Mouse (Mus musculus): Measurements from ENCODE around the gene Dcakd. TPM values are rescaled to one million over a fixed set of nuclear protein-coding genes. Genes with fewer than 3 reads are reported as not detected.

Dcakd gene
- polyA plus RNA-seq, 1 experiment from 2014 or later: 95.9 TPM

- Histone ChIP-seq H3K27me3 (replicated peaks) (no peaks in the 10 kb centered on the region), H3K4me2 (no peak overlapping the region), H3K9me3 (no peaks in the 10 kb centered on the region), H3K4me1 (peaks cover 51% of the 10 kb centered on the region), H3K4me3 (no peak overlapping the region), H3K9ac (0 out of 2 replicates have a peak overlapping the region, but pooled peaks have one; percentile 24), H3K36me3 (peaks cover 24% of the 10 kb centered on the region), H3K27ac (replicated peaks) (no peak overlapping the region)
- 78% methylated on average over 11 of the region's 11 CpGs for WGBS
- ATAC-seq (ENCODE audit: extremely low read depth, insufficient number of reproducible peaks, low FRiP score, low TSS enrichment): no peak
These were observed 22.7 kb downstream of the Dcakd start for GRCm38 (mm10) chr11:103005254-103005981.

- H3K9ac ChIP-seq: no peak overlapping the region
- no peak overlapping the region for H3K27ac ChIP-seq (replicated peaks)
- peaks cover 54% of the 10 kb centered on the region for H3K4me1 ChIP-seq
- WGBS: 54% methylated on average over 1 of the region's 1 CpGs
- H3K27me3 ChIP-seq (replicated peaks): no peaks in the 10 kb centered on the region
- no peak overlapping the region for H3K4me2 ChIP-seq
- ATAC-seq (ENCODE audit: extremely low read depth, insufficient number of reproducible peaks, low FRiP score, low TSS enrichment): no peak
- no peaks in the 10 kb centered on the region for H3K9me3 ChIP-seq
- no peak overlapping the region for H3K4me3 ChIP-seq
- H3K36me3 ChIP-seq: peaks cover 26% of the 10 kb centered on the region
These were observed 23.3 kb downstream of the Dcakd start for GRCm38 (mm10) chr11:103004852-103005251.

- Histone ChIP-seq H3K4me3 (no peak overlapping the region), H3K27ac (replicated peaks) (peak overlapping the region; percentile 62), H3K27me3 (replicated peaks) (no peaks in the 10 kb centered on the region), H3K9ac (no peak overlapping the region), H3K4me1 (peaks cover 65% of the 10 kb centered on the region), H3K4me2 (no peak overlapping the region), H3K9me3 (no peaks in the 10 kb centered on the region), H3K36me3 (peaks cover 26% of the 10 kb centered on the region)
- ATAC-seq (ENCODE audit: extremely low read depth, insufficient number of reproducible peaks, low FRiP score, low TSS enrichment): no peak
- 53% methylated on average over 5 of the region's 5 CpGs for WGBS
These were observed 24.9 kb downstream of the Dcakd start for GRCm38 (mm10) chr11:103003210-103003609.

DNA sequence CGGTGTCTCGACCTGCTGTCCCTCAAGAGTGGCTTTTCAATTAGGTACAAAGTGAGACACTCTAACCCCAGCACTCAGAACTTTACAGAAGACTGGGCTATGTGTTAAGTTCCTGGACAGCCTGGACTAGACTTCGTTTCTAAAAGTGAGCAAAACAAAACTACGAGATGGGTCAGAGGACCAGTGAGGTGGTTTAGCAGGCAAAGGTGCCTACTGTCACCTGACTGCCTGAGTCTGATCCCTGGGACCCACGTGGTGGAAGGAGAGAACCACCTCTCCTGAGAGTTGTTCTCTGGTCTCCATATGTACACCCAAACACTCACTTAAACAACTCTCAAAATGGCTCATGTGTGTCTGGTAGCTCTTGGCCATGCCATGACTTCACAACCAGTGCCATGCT, 27.1 kb downstream of the Dcakd start:
- 54% methylated on average over 5 of the region's 5 CpGs for WGBS

GRCm38 (mm10) chr11:103000111-103000510, 28.0 kb downstream of the Dcakd start:
- Histone ChIP-seq H3K4me2 (no peak overlapping the region), H3K4me1 (peaks cover 55% of the 10 kb centered on the region), H3K4me3 (no peak overlapping the region), H3K9ac (peak overlapping the region; percentile 38; the same call in 1 of the 2 replicates), H3K27ac (replicated peaks) (no peak overlapping the region), H3K27me3 (replicated peaks) (no peaks in the 10 kb centered on the region), H3K36me3 (peaks cover 50% of the 10 kb centered on the region), H3K9me3 (no peaks in the 10 kb centered on the region)
- ATAC-seq (ENCODE audit: extremely low read depth, insufficient number of reproducible peaks, low FRiP score, low TSS enrichment): no peak
- 84% methylated on average over 16 of the region's 16 CpGs for WGBS

More for the DNA sequence above, 27.1 kb downstream of the Dcakd start:
- Histone ChIP-seq H3K36me3 (peaks cover 41% of the 10 kb centered on the region), H3K4me3 (no peak overlapping the region), H3K4me2 (no peak overlapping the region), H3K27me3 (replicated peaks) (no peaks in the 10 kb centered on the region), H3K4me1 (peaks cover 64% of the 10 kb centered on the region), H3K9me3 (no peaks in the 10 kb centered on the region), H3K27ac (replicated peaks) (no peak overlapping the region), H3K9ac (no peak overlapping the region)
- ATAC-seq (ENCODE audit: extremely low read depth, insufficient number of reproducible peaks, low FRiP score, low TSS enrichment): no peak

GRCm38 (mm10) chr11:102999317-102999970, 28.7 kb downstream of the Dcakd start:
- Histone ChIP-seq H3K4me1 (peaks cover 51% of the 10 kb centered on the region), H3K9me3 (no peaks in the 10 kb centered on the region), H3K36me3 (peaks cover 53% of the 10 kb centered on the region), H3K4me3 (no peak overlapping the region), H3K9ac (peak overlapping the region; percentile 38), H3K4me2 (peak overlapping the region; percentile 49), H3K27me3 (replicated peaks) (no peaks in the 10 kb centered on the region), H3K27ac (replicated peaks) (peak overlapping the region; percentile 91)
- 67% methylated on average over 14 of the region's 14 CpGs for WGBS
- ATAC-seq (ENCODE audit: extremely low read depth, insufficient number of reproducible peaks, low FRiP score, low TSS enrichment): no peak

DNA sequence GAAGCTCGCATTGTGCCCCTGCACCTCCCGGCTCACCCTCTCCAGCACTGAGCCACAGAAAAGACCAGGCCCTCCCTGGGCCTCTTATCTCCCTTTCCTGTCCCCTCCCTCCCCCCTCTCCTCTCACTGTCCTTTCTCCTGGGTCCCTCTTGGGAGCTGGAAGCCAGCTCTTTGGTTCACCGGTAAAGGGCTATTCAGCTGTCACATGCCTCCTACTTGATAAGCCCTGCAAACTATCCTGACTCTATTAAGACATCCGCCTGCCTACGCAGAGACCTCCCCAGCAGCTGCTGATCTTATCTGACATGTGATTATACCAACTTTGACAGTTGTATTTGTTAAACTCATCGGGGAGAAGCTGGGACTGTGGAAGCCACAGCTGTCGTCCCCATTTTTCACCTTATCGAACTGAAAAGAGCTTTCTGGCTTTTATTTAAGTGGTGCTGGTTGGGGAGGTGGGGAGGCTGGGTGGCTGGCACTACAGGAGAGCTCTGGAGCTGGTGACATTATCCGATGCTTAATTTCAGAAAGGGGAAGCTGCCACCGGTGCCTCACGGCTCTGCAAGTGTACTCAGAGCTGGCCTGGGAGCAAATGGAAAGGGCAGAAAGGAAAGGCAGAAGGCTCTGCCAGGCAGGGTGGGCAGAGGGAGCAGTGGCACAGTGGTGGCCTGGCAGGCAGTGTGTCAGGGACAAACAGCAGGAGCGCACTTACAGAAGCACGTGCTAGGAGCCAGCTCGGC, 29.4 kb downstream of the Dcakd start:
- no peak overlapping the region for H3K4me3 ChIP-seq
- no peaks in the 10 kb centered on the region for H3K9me3 ChIP-seq
- H3K27me3 ChIP-seq (replicated peaks): no peaks in the 10 kb centered on the region
- peak overlapping the region; percentile 49 for H3K4me2 ChIP-seq
- peaks cover 51% of the 10 kb centered on the region for H3K4me1 ChIP-seq
- 14% methylated on average over 14 of the region's 14 CpGs for WGBS
- H3K9ac ChIP-seq: peak overlapping the region; percentile 38
- H3K27ac ChIP-seq (replicated peaks): peak overlapping the region; percentile 91
- ATAC-seq (ENCODE audit: extremely low read depth, insufficient number of reproducible peaks, low FRiP score, low TSS enrichment): peak; percentile 48; the same call in 1 of the 2 replicates
- H3K36me3 ChIP-seq: peaks cover 60% of the 10 kb centered on the region

DNA sequence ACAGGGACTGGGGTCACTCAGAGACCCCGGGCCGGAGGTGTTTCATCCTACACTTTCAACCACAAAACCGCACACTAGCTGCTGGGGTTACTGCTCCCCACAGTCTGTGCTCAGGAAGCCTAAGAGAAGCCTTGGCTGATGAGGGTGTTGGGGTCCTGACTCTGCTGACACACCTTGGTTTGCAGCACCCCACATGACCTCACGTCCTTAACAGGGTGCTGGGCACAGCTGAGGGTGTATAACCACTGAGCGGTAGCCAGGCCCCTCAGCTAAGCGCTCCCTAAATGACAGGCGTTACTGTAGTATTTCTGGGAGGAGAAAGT, 29.9 kb downstream of the Dcakd start:
- H3K4me1 ChIP-seq: peaks cover 46% of the 10 kb centered on the region
- H3K4me2 ChIP-seq: peak overlapping the region; percentile 49
- no peak overlapping the region for H3K4me3 ChIP-seq
- ATAC-seq (ENCODE audit: extremely low read depth, insufficient number of reproducible peaks, low FRiP score, low TSS enrichment): no peak
- no peaks in the 10 kb centered on the region for H3K9me3 ChIP-seq
- peak overlapping the region; percentile 91 for H3K27ac ChIP-seq (replicated peaks)
- WGBS: 44% methylated on average over 7 of the region's 7 CpGs
- H3K27me3 ChIP-seq (replicated peaks): no peaks in the 10 kb centered on the region
- H3K36me3 ChIP-seq: peaks cover 60% of the 10 kb centered on the region
- H3K9ac ChIP-seq: peak overlapping the region; percentile 38

- WGBS: 88% methylated on average over 12 of the region's 12 CpGs
These were observed 31.0 kb downstream of the Dcakd start for GRCm38 (mm10) chr11:102996991-102997770.

GRCm38 (mm10) chr11:102996385-102996784, 31.7 kb downstream of the Dcakd start:
- no peak overlapping the region for H3K9ac ChIP-seq
- peaks cover 13% of the 10 kb centered on the region for H3K27me3 ChIP-seq (replicated peaks)
- H3K9me3 ChIP-seq: no peaks in the 10 kb centered on the region
- no peak overlapping the region for H3K4me2 ChIP-seq
- H3K4me1 ChIP-seq: peaks cover 55% of the 10 kb centered on the region
- H3K4me3 ChIP-seq: no peak overlapping the region
- WGBS: 74% methylated on average over 7 of the region's 7 CpGs
- no peak overlapping the region for H3K27ac ChIP-seq (replicated peaks)
- ATAC-seq (ENCODE audit: extremely low read depth, insufficient number of reproducible peaks, low FRiP score, low TSS enrichment): no peak
- H3K36me3 ChIP-seq: peaks cover 60% of the 10 kb centered on the region

More at GRCm38 (mm10) chr11:102996991-102997770, 31.0 kb downstream of the Dcakd start:
- Histone ChIP-seq H3K36me3 (peaks cover 60% of the 10 kb centered on the region), H3K4me2 (no peak overlapping the region), H3K4me3 (no peak overlapping the region), H3K4me1 (peaks cover 47% of the 10 kb centered on the region), H3K27ac (replicated peaks) (no peak overlapping the region), H3K9me3 (no peaks in the 10 kb centered on the region), H3K9ac (peak overlapping the region; percentile 38), H3K27me3 (replicated peaks) (peaks cover 5% of the 10 kb centered on the region)
- no peak for ATAC-seq (ENCODE audit: extremely low read depth, insufficient number of reproducible peaks, low FRiP score, low TSS enrichment)

GRCm38 (mm10) chr11:102994952-102995351, 33.2 kb downstream of the Dcakd start:
- no peak for ATAC-seq (ENCODE audit: extremely low read depth, insufficient number of reproducible peaks, low FRiP score, low TSS enrichment)
- Histone ChIP-seq H3K9ac (no peak overlapping the region), H3K27me3 (replicated peaks) (peaks cover 26% of the 10 kb centered on the region), H3K4me3 (no peak overlapping the region), H3K4me2 (no peak overlapping the region), H3K36me3 (peaks cover 58% of the 10 kb centered on the region), H3K9me3 (no peaks in the 10 kb centered on the region), H3K4me1 (peaks cover 50% of the 10 kb centered on the region), H3K27ac (replicated peaks) (no peak overlapping the region)
- 89% methylated on average over 18 of the region's 18 CpGs for WGBS

Measured in heart, embryonic 13.5 days (tissue).